Mouse (Mus musculus) heart, adult 2 months (tissue): ENCODE results near the gene Mpzl2.

Experiments
- CTCF ChIP-seq: fragments of 200-600 bp; IDR thresholded peaks from 2 replicates; pipeline ENCODE4 v1.8.1; 2022; ENCODE audit warnings: antibody characterized with exemption, mild to moderate bottlenecking, moderate library complexity
- EP300 ChIP-seq: fragments of 200-500 bp; IDR thresholded peaks from 2 replicates; pipeline ENCODE4 v1.6.1; 2011; ENCODE audit warnings: low read depth, low read length, control low read depth; ENCODE audit not compliant: insufficient read depth
- POLR2A ChIP-seq: fragments of 200-500 bp; IDR thresholded peaks from 2 replicates; pipeline ENCODE4 v1.6.1; 2011; ENCODE audit warnings: mild to moderate bottlenecking, low read depth, low read length, control low read depth; ENCODE audit not compliant: insufficient read depth

GRCm38 (mm10) chr9:45041131-45041838 is 1.7 kb downstream of the Mpzl2 start:
- no peak for TF ChIP-seq CTCF
- no peak for TF ChIP-seq POLR2A
- TF ChIP-seq EP300: no peak
